Comparison of ENCODE assay signal across 22 mouse cellular contexts in genomic region chr3:38009168-38009567, GRCm38 (mm10).
DNase-seq lines count a peak whose midpoint lies in the region; ATAC-seq and TF ChIP-seq lines count a peak whose summit lies in the region.
"Had no signal": no experiment of that assay in that cellular context is flagged by ENCODE, and none has a peak within 500 bp of the region (broad histone marks: within the 10 kb centered on the region; RNA-seq: fewer than 3 reads in every experiment).

No protein-coding gene starts in this region.

- H3K9me3 ChIP-seq in liver, postnatal 0 days (ENCODE audit: low read length): no peaks in the 10 kb centered on the region
- no peaks in the 10 kb centered on the region for H3K9me3 ChIP-seq in liver, embryonic 12.5 days (replicated peaks)
- no peaks in the 10 kb centered on the region for H3K9me3 ChIP-seq in forebrain, postnatal 0 days (ENCODE audit: low read length)
- H3K9me3 ChIP-seq: forebrain, embryonic 13.5 days; liver, embryonic 13.5 days had no signal

- H3K4me3 ChIP-seq in liver, postnatal 0 days (ENCODE audit: low read depth, low read length): no peak overlapping the region
- H3K4me3 ChIP-seq in liver, embryonic 12.5 days: no peak overlapping the region
- no peak overlapping the region for H3K4me3 ChIP-seq in gastrocnemius, adult 2 months
- H3K4me3 ChIP-seq in forebrain, postnatal 0 days (ENCODE audit: low read depth, low read length): no peak overlapping the region
- H3K4me3 ChIP-seq: erythroblast, embryonic 14.5 days; forebrain, embryonic 13.5 days; liver, embryonic 13.5 days; myocyte had no signal

- 48% methylated on average over 4 of the region's 4 CpGs for WGBS in liver, postnatal 0 days (ENCODE audit: insufficient replicate concordance)
- WGBS in liver, embryonic 12.5 days (ENCODE audit: insufficient replicate concordance): 36% methylated on average over 4 of the region's 4 CpGs
- WGBS in forebrain, postnatal 0 days: 52% methylated on average over 4 of the region's 4 CpGs

- intact Hi-C loops in gastrocnemius, adult 2 months (cut with DNase I): no loop called here

- no peak for TF ChIP-seq EP300 in liver, postnatal 0 days (IDR thresholded peaks at IDR 0.05; ENCODE audit: low read depth)

- ATAC-seq in liver, postnatal 0 days: no peak
- no peak for ATAC-seq in liver, embryonic 12.5 days
- ATAC-seq in CD4-positive, CD25-positive, alpha-beta regulatory T cell, adult 4 months: peak; percentile 43
- ATAC-seq in forebrain, postnatal 0 days: no peak
- ATAC-seq: forebrain, embryonic 13.5 days; inflammation-experienced regulatory T-cells, adult 6 months had no signal

- no peaks in the 10 kb centered on the region for H3K27me3 ChIP-seq in liver, postnatal 0 days (ENCODE audit: insufficient read depth, low read length)
- H3K27me3 ChIP-seq in liver, embryonic 12.5 days (replicated peaks): no peaks in the 10 kb centered on the region
- no peaks in the 10 kb centered on the region for H3K27me3 ChIP-seq in forebrain, postnatal 0 days (ENCODE audit: insufficient read depth, low read length)
- H3K27me3 ChIP-seq: forebrain, embryonic 13.5 days; liver, embryonic 13.5 days had no signal

- DNase-seq in liver, postnatal 0 days: peak; percentile 9
- peak; percentile 14 for DNase-seq in naive thymus-derived CD4-positive, alpha-beta T cell, adult 2 months (ENCODE audit: low read depth)
- peak; percentile 72 for DNase-seq in thymus, postnatal 25 days
- no peak for DNase-seq in lung, postnatal 25 days (ENCODE audit: low spot score)
- DNase-seq in gastrocnemius, adult 2 months: no peak
- DNase-seq in forebrain, postnatal 0 days: no peak
- DNase-seq: adrenal gland, postnatal 14 days; cerebellum, adult 18-20 months; cerebellum, postnatal 25 days; gastrocnemius, postnatal 25 days; kidney, adult 2 months; kidney, postnatal 10 days; left cerebral cortex, postnatal 4 days; liver, embryonic 13.5 days; midbrain, embryonic 14.5 days; right cerebral cortex, postnatal 4 days had no signal

- H3K27ac ChIP-seq in liver, postnatal 0 days (ENCODE audit: low read depth): no peak overlapping the region
- H3K27ac ChIP-seq in liver, embryonic 12.5 days: no peak overlapping the region
- H3K27ac ChIP-seq in gastrocnemius, adult 2 months: no peak overlapping the region
- H3K27ac ChIP-seq in forebrain, postnatal 0 days (ENCODE audit: low read depth, low read length): no peak overlapping the region
- H3K27ac ChIP-seq: forebrain, embryonic 13.5 days; liver, embryonic 13.5 days had no signal

- TF ChIP-seq CTCF in liver, postnatal 0 days (IDR thresholded peaks at IDR 0.05; ENCODE audit: low read depth): no peak
- TF ChIP-seq CTCF in gastrocnemius, adult 2 months (IDR thresholded peaks at IDR 0.05): no peak
- no peak for TF ChIP-seq CTCF in forebrain, postnatal 0 days (IDR thresholded peaks at IDR 0.05; ENCODE audit: low read depth)

- H3K36me3 ChIP-seq in liver, postnatal 0 days (replicated peaks; ENCODE audit: insufficient read depth, low read length): no peaks in the 10 kb centered on the region
- no peaks in the 10 kb centered on the region for H3K36me3 ChIP-seq in liver, embryonic 12.5 days
- H3K36me3 ChIP-seq in forebrain, postnatal 0 days (ENCODE audit: insufficient read depth): no peaks in the 10 kb centered on the region
- H3K36me3 ChIP-seq: liver, embryonic 13.5 days had no signal

- H3K4me2 ChIP-seq in liver, postnatal 0 days (ENCODE audit: low read depth, low read length): no peak overlapping the region
- no peak overlapping the region for H3K4me2 ChIP-seq in liver, embryonic 12.5 days
- H3K4me2 ChIP-seq in forebrain, postnatal 0 days (ENCODE audit: low read depth): no peak overlapping the region
- H3K4me2 ChIP-seq: forebrain, embryonic 13.5 days; liver, embryonic 13.5 days had no signal

- H3K4me1 ChIP-seq in liver, postnatal 0 days (ENCODE audit: insufficient read depth): no peaks in the 10 kb centered on the region
- H3K4me1 ChIP-seq in liver, embryonic 12.5 days: no peaks in the 10 kb centered on the region
- H3K4me1 ChIP-seq in forebrain, postnatal 0 days (ENCODE audit: insufficient read depth): no peaks in the 10 kb centered on the region
- H3K4me1 ChIP-seq: forebrain, embryonic 13.5 days; liver, embryonic 13.5 days had no signal

- no peak overlapping the region for H3K9ac ChIP-seq in liver, postnatal 0 days (replicated peaks)
- H3K9ac ChIP-seq in liver, embryonic 12.5 days: no peak overlapping the region
- no peak overlapping the region for H3K9ac ChIP-seq in forebrain, postnatal 0 days
- H3K9ac ChIP-seq: forebrain, embryonic 13.5 days; liver, embryonic 13.5 days had no signal

Comparison
In these comparisons a context has a peak if more than half of its experiments do, and no peak if none do; other contexts are left out.
1. DNase-seq: peak in liver, postnatal 0 days (single experiment), naive thymus-derived CD4-positive, alpha-beta T cell, adult 2 months (single experiment) and thymus, postnatal 25 days (single experiment); none in lung, postnatal 25 days (single experiment), gastrocnemius, adult 2 months (single experiment) and forebrain, postnatal 0 days (single experiment).